Mouse (Mus musculus): ENCODE measurements around the gene Tnp2. TPM values are rescaled to one million over a fixed set of nuclear protein-coding genes. Genes with fewer than 3 reads are reported as not detected.
"Not testable (repeated sequence)": the region's sequence is repeated elsewhere in the genome, so short reads cannot be mapped to it uniquely, and the experiment has no call there.

Gene Tnp2
- polyA plus RNA-seq, 1 experiment from 2014 or later: not detected

DNA sequence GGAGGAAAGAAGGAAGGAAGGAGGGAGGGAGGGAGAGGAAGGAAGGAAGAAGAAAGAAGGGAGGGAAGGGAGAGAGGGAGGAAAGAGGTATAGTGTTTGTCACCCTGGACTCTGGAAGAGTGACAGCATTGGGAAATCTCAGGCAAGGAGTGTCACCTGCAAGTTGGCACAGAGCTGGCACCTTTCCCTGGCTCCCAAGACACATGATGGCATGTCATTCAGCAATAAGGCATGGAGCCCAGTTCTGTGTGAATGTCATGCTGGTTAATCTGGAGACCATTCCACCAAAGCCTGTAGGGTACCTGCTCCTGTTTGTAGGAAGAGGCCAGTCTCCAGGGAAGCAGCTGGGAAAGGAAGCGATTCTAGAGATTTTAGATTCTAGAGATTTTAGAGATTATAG lies 21.9 kb upstream of the Tnp2 start:
- 93% methylated on average over 1 of the region's 1 CpGs for WGBS

DNA sequence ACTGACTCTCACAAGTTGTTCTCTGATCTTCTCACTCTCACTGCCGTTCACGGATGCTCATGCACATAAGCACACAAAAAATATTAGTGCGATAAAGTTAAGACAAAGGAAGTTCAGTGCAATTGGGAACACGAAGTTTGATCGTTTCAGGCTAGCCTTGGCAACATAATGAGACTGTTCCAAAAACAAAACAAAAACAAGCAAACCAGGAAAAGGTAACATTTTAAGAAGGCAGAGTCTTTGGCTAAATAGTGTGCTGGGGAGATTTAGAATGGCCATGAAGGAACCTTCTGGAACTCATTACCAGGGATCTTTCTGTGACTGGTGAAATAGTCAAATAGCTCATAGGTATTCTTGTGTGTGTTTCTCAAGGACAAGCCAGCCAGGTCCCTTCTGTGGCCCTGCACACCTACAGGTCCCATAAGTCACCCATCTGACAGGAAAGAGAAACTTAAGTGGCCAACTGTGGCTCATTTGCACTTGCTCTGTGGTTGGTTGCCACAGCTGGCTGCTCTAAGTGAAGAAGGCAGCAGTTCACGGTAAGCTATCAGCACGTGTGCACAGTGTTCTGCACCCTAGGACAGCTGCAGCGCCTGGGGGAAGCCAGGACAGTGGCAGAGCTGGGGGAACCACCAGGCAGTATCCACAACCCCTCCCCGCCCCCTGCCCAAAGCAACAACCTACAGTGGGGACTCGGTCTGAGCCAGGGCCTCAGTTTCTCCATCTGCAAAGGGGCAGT lies 17.5 kb upstream of the Tnp2 start, which contains the start of gene Prm1:
TSS of gene Prm1 (minus strand) at position 51 of the 739 bp plus-strand sequence.
- WGBS: 83% methylated on average over 10 of the region's 10 CpGs
- ATAC-seq (replicated peaks; ENCODE audit: low FRiP score) (no peak), DNase-seq (ENCODE audit: low spot score) (no peak)
- H3K4me1 ChIP-seq (replicated peaks; ENCODE audit: control insufficient read depth, insufficient read depth, low read length): no peaks in the 10 kb centered on the region
- no peak within 1 kb of the TSS for H3K27ac ChIP-seq (ENCODE audit: low read depth, low read length)
- H3K27me3 ChIP-seq (ENCODE audit: control insufficient read depth, insufficient read depth, low read length): no peaks in the 10 kb centered on the region
- H3K4me2 ChIP-seq (ENCODE audit: low read depth, low read length, severe bottlenecking): no peak within 1 kb of the TSS
- H3K36me3 ChIP-seq (ENCODE audit: control insufficient read depth, insufficient read depth, low read length): no peaks in the 10 kb centered on the region
- no peak within 1 kb of the TSS for H3K9ac ChIP-seq (ENCODE audit: low read length)
- H3K9me3 ChIP-seq (ENCODE audit: control insufficient read depth, low read length): no peaks in the 10 kb centered on the region
- H3K4me3 ChIP-seq (ENCODE audit: low read depth, low read length): no peak within 1 kb of the TSS

More for the DNA sequence above, 21.9 kb upstream of the Tnp2 start:
- Histone ChIP-seq H3K36me3 (ENCODE audit: control insufficient read depth, insufficient read depth, low read length) (no peaks in the 10 kb centered on the region), H3K4me2 (ENCODE audit: low read depth, low read length, severe bottlenecking) (no peak overlapping the region), H3K9ac (ENCODE audit: low read length) (no peak overlapping the region), H3K27me3 (ENCODE audit: control insufficient read depth, insufficient read depth, low read length) (no peaks in the 10 kb centered on the region), H3K4me3 (ENCODE audit: low read depth, low read length) (no peak overlapping the region), H3K9me3 (ENCODE audit: control insufficient read depth, low read length) (no peaks in the 10 kb centered on the region), H3K4me1 (replicated peaks; ENCODE audit: control insufficient read depth, insufficient read depth, low read length) (no peaks in the 10 kb centered on the region), H3K27ac (ENCODE audit: low read depth, low read length) (no peak overlapping the region)
- no peak for DNase-seq (ENCODE audit: low spot score)
- ATAC-seq (replicated peaks; ENCODE audit: low FRiP score): no peak

DNA sequence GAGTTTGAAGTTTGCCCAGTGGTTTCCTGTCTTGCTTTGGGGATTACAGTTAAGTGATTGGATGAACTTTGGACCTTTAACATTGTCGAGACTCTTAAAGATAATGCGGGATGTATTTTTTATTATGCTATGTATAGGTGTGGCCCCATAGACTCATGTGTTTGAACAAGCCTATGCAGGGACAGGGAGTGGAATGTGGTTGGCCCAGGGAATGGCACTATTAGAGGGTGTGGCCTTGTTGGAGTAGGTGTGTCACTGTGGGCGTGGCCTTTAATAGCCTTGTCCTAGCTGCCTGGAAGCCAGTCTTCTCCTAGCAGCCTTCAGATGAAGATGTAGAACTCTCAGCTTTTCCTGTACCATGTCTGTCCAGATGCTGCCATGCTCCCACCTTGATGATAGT lies 14.0 kb upstream of the Tnp2 start:
- H3K4me1 ChIP-seq (replicated peaks; ENCODE audit: control insufficient read depth, insufficient read depth, low read length); H3K27me3 ChIP-seq (ENCODE audit: control insufficient read depth, insufficient read depth, low read length); H3K4me2 ChIP-seq (ENCODE audit: low read depth, low read length, severe bottlenecking); H3K27ac ChIP-seq (ENCODE audit: low read depth, low read length); DNase-seq (ENCODE audit: low spot score); H3K9me3 ChIP-seq (ENCODE audit: control insufficient read depth, low read length); ATAC-seq (replicated peaks; ENCODE audit: low FRiP score); H3K4me3 ChIP-seq (ENCODE audit: low read depth, low read length); H3K36me3 ChIP-seq (ENCODE audit: control insufficient read depth, insufficient read depth, low read length); H3K9ac ChIP-seq (ENCODE audit: low read length): not testable (repeated sequence)
- WGBS: 91% methylated on average over 3 of the region's 3 CpGs

DNA sequence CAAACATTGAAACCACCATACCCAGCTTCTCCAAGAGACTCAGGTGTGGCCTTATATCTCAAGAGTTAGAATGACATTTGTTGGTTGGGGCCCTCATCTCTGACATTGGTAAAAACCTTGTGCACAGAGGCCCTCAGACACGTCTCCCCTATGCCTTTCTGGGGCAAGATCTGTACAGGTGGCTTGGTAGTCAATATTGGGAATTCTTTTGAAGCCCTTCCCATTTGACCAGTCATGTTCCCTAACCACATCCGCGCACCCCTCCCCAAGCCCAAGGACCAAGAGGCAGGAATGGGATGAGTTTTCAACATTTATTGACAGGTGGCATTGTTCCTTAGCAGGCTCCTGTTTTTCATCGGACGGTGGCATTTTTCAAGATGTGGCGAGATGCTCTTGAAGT lies 7.6 kb upstream of the Tnp2 start, which contains the start of gene Prm2:
TSS of gene Prm2 (minus strand) at position 101 of the 400 bp plus-strand sequence.
- H3K4me1 ChIP-seq (replicated peaks; ENCODE audit: control insufficient read depth, insufficient read depth, low read length): no peaks in the 10 kb centered on the region
- no peaks in the 10 kb centered on the region for H3K36me3 ChIP-seq (ENCODE audit: control insufficient read depth, insufficient read depth, low read length)
- ATAC-seq (replicated peaks; ENCODE audit: low FRiP score) (no peak), DNase-seq (ENCODE audit: low spot score) (no peak)
- H3K4me3 ChIP-seq (ENCODE audit: low read depth, low read length): no peak within 1 kb of the TSS
- no peaks in the 10 kb centered on the region for H3K9me3 ChIP-seq (ENCODE audit: control insufficient read depth, low read length)
- no peak within 1 kb of the TSS for H3K9ac ChIP-seq (ENCODE audit: low read length)
- 75% methylated on average over 6 of the region's 6 CpGs for WGBS
- no peak within 1 kb of the TSS for H3K4me2 ChIP-seq (ENCODE audit: low read depth, low read length, severe bottlenecking)
- no peak within 1 kb of the TSS for H3K27ac ChIP-seq (ENCODE audit: low read depth, low read length)
- no peaks in the 10 kb centered on the region for H3K27me3 ChIP-seq (ENCODE audit: control insufficient read depth, insufficient read depth, low read length)

DNA sequence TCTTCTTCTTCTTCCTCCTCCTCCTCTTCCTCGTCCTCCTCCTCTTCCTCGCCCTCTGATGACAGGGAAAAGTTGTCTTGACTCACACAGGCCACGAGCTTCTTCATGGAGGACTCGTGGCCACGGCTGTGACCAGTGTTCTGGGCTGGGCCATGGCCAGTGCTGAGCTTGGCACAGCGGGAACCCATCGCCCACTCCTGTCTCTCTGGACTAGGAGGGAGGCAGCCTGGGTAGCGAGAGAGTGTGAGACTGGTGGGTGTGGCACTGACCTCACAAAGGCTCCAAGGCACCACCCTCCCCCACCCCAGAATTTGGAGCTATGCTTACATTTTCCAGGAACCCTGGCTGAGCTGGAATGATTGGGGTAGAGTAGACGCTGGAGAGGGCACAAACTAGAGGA lies 2.2 kb upstream of the Tnp2 start, which contains the start of gene Prm3:
TSS of gene Prm3 (minus strand) at position 213 of the 400 bp plus-strand sequence.
- WGBS: 80% methylated on average over 9 of the region's 9 CpGs
- no peak for ATAC-seq (replicated peaks; ENCODE audit: low FRiP score)

DNA sequence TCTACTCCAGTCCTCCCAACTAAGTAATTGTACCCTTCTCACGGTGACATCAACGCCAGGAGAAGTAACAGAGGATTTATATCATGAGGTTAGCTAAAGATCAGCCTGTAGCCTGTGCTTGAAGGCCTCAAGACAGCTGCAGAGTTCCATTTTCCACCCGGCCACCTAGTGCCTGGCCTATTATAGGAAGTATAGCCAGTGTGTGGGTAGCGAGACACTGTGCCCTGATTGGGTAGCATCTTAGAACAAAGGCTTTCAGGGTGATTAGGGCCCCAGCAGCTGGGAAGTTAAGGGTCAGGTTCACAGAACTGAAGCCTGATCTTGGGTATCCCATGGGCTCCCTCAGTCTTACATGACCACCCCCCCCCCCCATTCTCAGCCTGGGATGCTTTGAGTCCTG lies 406 bp upstream of the Tnp2 start:
- Histone ChIP-seq H3K27me3 (ENCODE audit: control insufficient read depth, insufficient read depth, low read length) (peaks cover 7% of the 10 kb centered on the region), H3K36me3 (ENCODE audit: control insufficient read depth, insufficient read depth, low read length) (no peaks in the 10 kb centered on the region), H3K4me3 (ENCODE audit: low read depth, low read length) (no peak overlapping the region), H3K9ac (ENCODE audit: low read length) (no peak overlapping the region), H3K9me3 (ENCODE audit: control insufficient read depth, low read length) (no peaks in the 10 kb centered on the region), H3K4me1 (replicated peaks; ENCODE audit: control insufficient read depth, insufficient read depth, low read length) (peaks cover 4% of the 10 kb centered on the region; the same call in 1 of the 2 replicates), H3K4me2 (ENCODE audit: low read depth, low read length, severe bottlenecking) (no peak overlapping the region), H3K27ac (ENCODE audit: low read depth, low read length) (no peak overlapping the region)
- 44% methylated on average over 4 of the region's 4 CpGs for WGBS
- ATAC-seq (replicated peaks; ENCODE audit: low FRiP score) (no peak), DNase-seq (ENCODE audit: low spot score) (no peak)

More for the DNA sequence above, 2.2 kb upstream of the Tnp2 start, which contains the start of gene Prm3:
- Histone ChIP-seq H3K4me3 (ENCODE audit: low read depth, low read length) (no peak within 1 kb of the TSS), H3K9ac (ENCODE audit: low read length) (no peak within 1 kb of the TSS), H3K4me2 (ENCODE audit: low read depth, low read length, severe bottlenecking) (no peak within 1 kb of the TSS), H3K27ac (ENCODE audit: low read depth, low read length) (no peak within 1 kb of the TSS), H3K36me3 (ENCODE audit: control insufficient read depth, insufficient read depth, low read length) (no peaks in the 10 kb centered on the region), H3K4me1 (replicated peaks; ENCODE audit: control insufficient read depth, insufficient read depth, low read length) (peaks cover 4% of the 10 kb centered on the region; the same call in 1 of the 2 replicates), H3K9me3 (ENCODE audit: control insufficient read depth, low read length) (no peaks in the 10 kb centered on the region), H3K27me3 (ENCODE audit: control insufficient read depth, insufficient read depth, low read length) (no peaks in the 10 kb centered on the region)
- DNase-seq (ENCODE audit: low spot score): no peak

DNA sequence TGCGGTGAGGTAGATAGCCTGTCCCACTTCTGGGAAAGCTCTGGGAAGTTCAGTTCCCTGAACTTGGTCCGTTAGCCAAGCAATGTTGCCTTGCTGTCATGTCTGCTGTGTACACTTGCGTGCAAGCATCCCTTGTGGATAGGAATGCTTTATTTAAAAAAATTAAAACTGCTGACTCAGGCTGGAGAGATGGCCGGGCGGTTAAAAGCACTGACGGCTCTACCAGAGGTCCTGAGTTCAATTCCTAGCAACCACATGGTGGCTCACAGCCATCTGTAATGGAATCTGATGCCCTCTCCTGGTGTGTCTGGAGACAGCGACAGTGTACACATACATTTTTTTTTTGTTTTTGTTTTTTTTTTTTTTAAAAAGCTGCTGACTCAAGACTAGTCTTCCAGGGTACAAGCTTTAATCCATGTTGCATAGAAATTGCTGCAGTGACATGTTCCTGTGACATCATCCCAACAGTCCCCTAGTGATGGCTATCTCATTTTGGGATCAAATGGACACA lies 857 bp downstream of the Tnp2 start:
- Histone ChIP-seq H3K9me3 (ENCODE audit: control insufficient read depth, low read length) (no peaks in the 10 kb centered on the region), H3K4me2 (ENCODE audit: low read depth, low read length, severe bottlenecking) (no peak overlapping the region), H3K36me3 (ENCODE audit: control insufficient read depth, insufficient read depth, low read length) (no peaks in the 10 kb centered on the region), H3K9ac (ENCODE audit: low read length) (no peak overlapping the region), H3K4me1 (replicated peaks; ENCODE audit: control insufficient read depth, insufficient read depth, low read length) (peaks cover 5% of the 10 kb centered on the region; the same call in 1 of the 2 replicates), H3K4me3 (ENCODE audit: low read depth, low read length) (no peak overlapping the region), H3K27ac (ENCODE audit: low read depth, low read length) (no peak overlapping the region), H3K27me3 (ENCODE audit: control insufficient read depth, insufficient read depth, low read length) (peaks cover 14% of the 10 kb centered on the region)
- ATAC-seq (replicated peaks; ENCODE audit: low FRiP score) (no peak), DNase-seq (ENCODE audit: low spot score) (no peak)
- 87% methylated on average over 7 of the region's 7 CpGs for WGBS

DNA sequence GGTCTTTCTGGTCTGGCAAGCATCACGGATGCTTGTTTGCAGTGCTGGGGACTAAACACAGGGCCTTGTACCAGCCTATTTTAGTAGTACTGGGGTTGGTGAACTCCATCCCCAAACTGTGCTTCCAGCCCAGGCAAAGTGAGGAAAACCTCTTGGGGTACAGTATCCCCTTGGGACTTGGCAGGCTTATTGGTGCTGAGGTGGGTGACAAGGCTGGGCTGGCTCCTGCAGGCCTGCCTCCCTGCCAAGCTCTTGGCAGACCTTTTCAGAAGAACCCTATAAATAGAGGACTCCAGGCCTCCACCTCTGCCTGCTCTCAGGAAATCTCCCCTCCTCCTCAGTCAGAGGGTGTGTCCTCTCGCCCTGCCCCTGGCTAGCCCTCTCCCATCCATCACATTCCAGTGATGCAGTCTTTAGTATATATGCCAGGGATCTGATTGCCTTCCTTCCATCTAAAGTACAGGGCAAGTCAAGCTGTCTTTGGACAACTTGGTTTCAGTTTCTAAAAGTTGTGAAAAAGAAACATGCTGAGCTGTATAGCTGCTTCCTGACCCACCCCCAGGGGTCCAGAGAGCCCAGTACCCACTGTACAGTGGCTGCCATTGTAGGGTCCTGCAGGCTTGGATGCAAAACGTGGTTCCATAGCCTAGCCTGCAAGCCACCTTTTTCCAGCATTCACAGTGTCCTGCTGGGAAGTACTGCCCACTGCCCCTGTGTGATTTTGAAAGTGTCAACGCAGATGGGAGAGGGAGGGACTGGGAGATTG lies 1.5 kb downstream of the Tnp2 start:
- H3K27me3 ChIP-seq (ENCODE audit: control insufficient read depth, insufficient read depth, low read length): peaks cover 16% of the 10 kb centered on the region
- WGBS: 66% methylated on average over 4 of the region's 4 CpGs
- H3K27ac ChIP-seq (ENCODE audit: low read depth, low read length): no peak overlapping the region
- H3K4me3 ChIP-seq (ENCODE audit: low read depth, low read length): no peak overlapping the region
- ATAC-seq (replicated peaks; ENCODE audit: low FRiP score) (no peak), DNase-seq (ENCODE audit: low spot score) (no peak)
- peaks cover 9% of the 10 kb centered on the region; the same call in 1 of the 2 replicates for H3K4me1 ChIP-seq (replicated peaks; ENCODE audit: control insufficient read depth, insufficient read depth, low read length)
- H3K4me2 ChIP-seq (ENCODE audit: low read depth, low read length, severe bottlenecking): peak overlapping the region; percentile 99; the same call in 1 of the 2 replicates
- no peak overlapping the region for H3K9ac ChIP-seq (ENCODE audit: low read length)
- no peaks in the 10 kb centered on the region for H3K36me3 ChIP-seq (ENCODE audit: control insufficient read depth, insufficient read depth, low read length)
- H3K9me3 ChIP-seq (ENCODE audit: control insufficient read depth, low read length): no peaks in the 10 kb centered on the region
